Mouse (Mus musculus) right cerebral cortex, postnatal 36 days (tissue): ENCODE measurements around the gene Olfr902.
"Not testable (repeated sequence)": the region's sequence is repeated elsewhere in the genome, so short reads cannot be mapped to it uniquely, and the experiment has no call there.

Experiments
- DNase-seq, 2 experiments: peaks; one replicate each; pipeline ENCODE4 v3.0.0; 2022; ENCODE audit warnings: low spot score in 2 of 2, mixed read lengths in 1 of 2

The Olfr902 gene

GRCm38 (mm10) chr9:38447352-38447751 is at the start of gene Olfr902:
Gene Olfr902, plus strand, starts transcription at chr9:38447652.
- DNase-seq: no peak

GRCm38 (mm10) chr9:38401398-38401797 is 46.1 kb upstream of the Olfr902 start, which contains the start of gene Olfr147:
Gene Olfr147, plus strand, starts transcription at chr9:38401698.
- no peak for DNase-seq

- DNase-seq: not testable (repeated sequence)
These were observed 40.0 kb upstream of the Olfr902 start for GRCm38 (mm10) chr9:38407502-38407901.

- not testable (repeated sequence) for DNase-seq
These were observed 34.0 kb upstream of the Olfr902 start for GRCm38 (mm10) chr9:38413502-38413901.

- DNase-seq: no peak
These were observed 23.7 kb upstream of the Olfr902 start for GRCm38 (mm10) chr9:38423801-38424200.

- no peak for DNase-seq
These were observed 20.4 kb upstream of the Olfr902 start for GRCm38 (mm10) chr9:38427026-38427425.

GRCm38 (mm10) chr9:38429155-38429554 is 18.3 kb upstream of the Olfr902 start, which contains the start of gene Olfr901:
Gene Olfr901, plus strand, starts transcription at chr9:38429455.
- DNase-seq: no peak

- DNase-seq: no peak
These were observed 15.4 kb downstream of the Olfr902 start, which contains the start of gene Olfr904 for GRCm38 (mm10) chr9:38462844-38463243. Gene Olfr904, plus strand, starts transcription at chr9:38463144.

GRCm38 (mm10) chr9:38470807-38471206 is 23.4 kb downstream of the Olfr902 start, which contains the start of gene Olfr905:
Gene Olfr905, plus strand, starts transcription at chr9:38471107.
- no peak for DNase-seq

GRCm38 (mm10) chr9:38486785-38487184 is 39.3 kb downstream of the Olfr902 start, which contains the start of gene Olfr906:
Gene Olfr906, plus strand, starts transcription at chr9:38487085.
- no peak for DNase-seq

GRCm38 (mm10) chr9:38495501-38495900 is 48.0 kb downstream of the Olfr902 start, which contains the start of gene Olfr907:
Gene Olfr907, plus strand, starts transcription at chr9:38495801.
- DNase-seq: no peak
